Mouse (Mus musculus): ENCODE measurements around the gene Itfg2.
A peak's percentile ranks its signal among the peaks of the same experiment; 100 is the strongest.

Gene Itfg2

GRCm38 (mm10) chr6:128424269-128425019 lies at the start of gene Itfg2:
Gene Itfg2 (minus strand): TSS chr6:128424931.
- DNase-seq (ENCODE audit: inconsistent ontology term), result peak; percentile 96

- DNase-seq (ENCODE audit: inconsistent ontology term), result no peak
These were observed 49.4 kb upstream of the Itfg2 start for GRCm38 (mm10) chr6:128474112-128474511.

- peak; percentile 52 for DNase-seq (ENCODE audit: inconsistent ontology term)
These were observed 44.7 kb upstream of the Itfg2 start for GRCm38 (mm10) chr6:128469451-128469850.

DNA sequence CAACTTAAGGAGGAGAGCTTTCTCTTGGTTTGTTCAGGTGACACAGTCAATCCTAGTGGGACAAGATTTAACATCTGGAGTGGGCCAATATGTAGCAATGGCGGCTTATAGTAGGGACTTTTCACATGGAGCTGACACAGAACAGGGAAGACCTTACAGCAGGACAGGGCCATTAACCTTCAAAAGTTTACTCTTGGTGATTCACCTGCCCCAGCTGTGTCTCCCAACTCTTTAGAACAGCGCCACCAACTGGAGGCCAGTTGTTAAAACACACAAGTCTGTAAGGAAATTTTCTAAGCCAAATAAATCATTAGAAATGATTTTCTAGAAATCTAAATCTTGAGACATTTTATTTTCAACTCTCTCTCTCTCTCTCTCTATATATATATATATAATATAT lies 42.6 kb upstream of the Itfg2 start:
- no peak for DNase-seq (ENCODE audit: inconsistent ontology term)

DNA sequence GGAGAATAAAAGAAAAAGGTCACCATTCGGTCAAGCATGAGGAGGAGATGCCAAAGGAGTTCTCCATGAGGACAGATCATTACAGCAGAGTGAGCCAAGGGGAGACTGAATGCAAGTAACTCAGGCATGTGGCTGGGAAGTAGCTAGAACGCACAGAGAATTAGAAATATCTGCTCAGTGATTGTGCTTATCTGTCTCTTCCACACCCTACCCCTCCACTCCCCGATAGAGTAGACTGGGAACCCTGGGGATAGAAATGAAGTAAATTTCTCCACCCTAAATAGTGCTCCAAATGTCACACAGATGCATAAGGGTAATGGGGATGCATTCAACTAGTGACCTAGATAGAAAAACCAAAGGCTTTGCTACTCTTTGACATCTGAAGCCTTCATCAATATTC lies 41.8 kb upstream of the Itfg2 start:
- no peak for DNase-seq (ENCODE audit: inconsistent ontology term)

DNA sequence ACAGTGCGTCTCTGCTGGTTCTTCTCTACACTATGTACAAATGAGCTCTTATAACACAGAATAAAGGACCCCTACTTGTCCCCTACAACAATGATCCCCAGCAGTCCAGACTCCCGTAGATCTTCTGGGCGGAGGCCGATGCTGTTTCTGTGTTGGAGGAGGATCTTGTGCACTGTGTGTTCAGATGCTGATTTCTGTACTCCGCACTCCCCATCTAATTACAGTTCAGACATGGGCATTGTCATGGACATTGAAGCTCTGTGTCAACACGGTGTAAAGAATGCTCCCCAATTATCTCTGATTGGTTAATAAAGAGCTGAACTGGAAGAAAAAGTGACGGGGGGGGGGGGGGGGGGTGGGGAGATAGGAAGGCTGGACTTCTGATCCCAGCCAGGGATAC lies 41.3 kb upstream of the Itfg2 start:
- peak; percentile 7 for DNase-seq (ENCODE audit: inconsistent ontology term)

- no peak for DNase-seq (ENCODE audit: inconsistent ontology term)
These were observed 40.3 kb upstream of the Itfg2 start for GRCm38 (mm10) chr6:128464996-128465395.

DNA sequence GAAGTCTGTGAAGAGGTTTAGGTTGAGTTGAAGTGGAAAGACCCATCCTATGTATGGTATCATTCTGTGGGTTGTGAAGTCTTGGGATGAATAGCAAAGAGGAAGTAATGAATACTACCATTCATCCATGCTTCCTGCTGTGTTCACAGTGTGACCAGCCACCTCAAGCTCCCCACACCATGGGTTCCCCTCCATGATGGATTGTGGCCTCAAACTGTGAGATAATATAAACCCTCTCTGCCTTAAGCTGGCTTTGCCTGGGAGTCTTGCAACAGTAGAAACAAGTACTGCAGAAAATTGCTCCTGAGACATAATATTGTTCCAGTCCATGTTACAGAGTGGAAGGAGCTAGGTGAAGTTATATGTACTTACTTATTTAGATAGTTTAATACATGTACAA lies 36.9 kb upstream of the Itfg2 start:
- no peak for DNase-seq (ENCODE audit: inconsistent ontology term)

DNA sequence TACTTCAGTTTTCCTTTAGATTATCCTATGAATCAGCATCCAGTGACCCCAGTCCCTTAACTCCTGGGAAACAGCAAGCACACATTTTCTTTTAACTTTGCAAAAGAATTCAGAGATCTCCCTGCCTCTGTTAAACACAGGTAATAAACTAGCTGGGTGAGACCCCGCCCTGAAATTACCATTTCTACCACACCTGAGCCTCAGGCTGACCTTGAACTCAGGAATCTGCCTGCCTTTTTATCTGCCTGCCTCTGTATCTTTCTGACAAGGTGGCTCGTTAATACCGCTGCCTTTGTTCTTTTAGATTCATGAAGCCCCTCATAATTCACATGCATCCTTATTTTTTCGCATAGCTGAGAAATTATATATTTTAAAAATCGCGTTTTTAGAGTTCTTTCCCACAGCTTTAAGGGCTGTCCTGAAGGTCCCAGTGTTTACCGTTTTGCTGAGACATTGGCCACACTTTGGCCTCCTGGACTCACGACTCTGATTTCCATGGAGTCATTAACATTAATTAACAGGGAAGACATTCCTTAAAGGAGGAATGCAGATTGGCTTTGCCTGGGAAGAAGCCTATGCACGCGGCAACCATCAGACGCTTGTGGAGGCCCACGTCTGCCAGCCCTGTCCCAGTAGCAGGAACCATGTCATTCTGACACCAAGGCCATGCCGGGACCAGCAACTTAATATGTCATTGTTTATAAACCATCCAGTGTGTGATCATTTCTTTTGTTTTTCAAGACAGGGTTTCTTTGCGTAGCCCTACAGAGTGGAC lies 36.2 kb upstream of the Itfg2 start:
- no peak for DNase-seq (ENCODE audit: inconsistent ontology term)

- DNase-seq (ENCODE audit: inconsistent ontology term), result no peak
These were observed 35.6 kb upstream of the Itfg2 start for GRCm38 (mm10) chr6:128460321-128460720.

GRCm38 (mm10) chr6:128457186-128457585 lies 32.5 kb upstream of the Itfg2 start:
- DNase-seq (ENCODE audit: inconsistent ontology term), result no peak

- no peak for DNase-seq (ENCODE audit: inconsistent ontology term)
These were observed 31.3 kb upstream of the Itfg2 start for GRCm38 (mm10) chr6:128455835-128456605.

DNA sequence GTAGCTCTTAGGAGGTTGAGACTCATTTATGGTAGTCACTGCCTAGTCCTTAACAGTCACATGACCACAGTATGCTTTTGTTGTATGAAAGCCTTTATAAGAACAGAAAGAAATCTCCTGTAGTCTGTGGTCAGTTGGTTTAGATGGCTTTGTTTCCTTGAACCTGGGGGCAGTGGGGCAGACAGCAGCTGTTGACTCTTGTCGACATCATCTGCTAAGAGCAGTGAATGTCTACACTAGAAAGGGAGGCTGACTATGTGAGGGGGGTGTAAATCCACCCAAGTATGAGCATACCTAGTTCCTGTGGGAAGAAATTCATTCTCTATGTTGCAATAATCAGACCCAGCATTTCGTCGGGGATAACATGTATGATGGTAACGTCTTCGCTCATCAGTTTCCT lies 22.3 kb upstream of the Itfg2 start:
- DNase-seq (ENCODE audit: inconsistent ontology term), result no peak

DNA sequence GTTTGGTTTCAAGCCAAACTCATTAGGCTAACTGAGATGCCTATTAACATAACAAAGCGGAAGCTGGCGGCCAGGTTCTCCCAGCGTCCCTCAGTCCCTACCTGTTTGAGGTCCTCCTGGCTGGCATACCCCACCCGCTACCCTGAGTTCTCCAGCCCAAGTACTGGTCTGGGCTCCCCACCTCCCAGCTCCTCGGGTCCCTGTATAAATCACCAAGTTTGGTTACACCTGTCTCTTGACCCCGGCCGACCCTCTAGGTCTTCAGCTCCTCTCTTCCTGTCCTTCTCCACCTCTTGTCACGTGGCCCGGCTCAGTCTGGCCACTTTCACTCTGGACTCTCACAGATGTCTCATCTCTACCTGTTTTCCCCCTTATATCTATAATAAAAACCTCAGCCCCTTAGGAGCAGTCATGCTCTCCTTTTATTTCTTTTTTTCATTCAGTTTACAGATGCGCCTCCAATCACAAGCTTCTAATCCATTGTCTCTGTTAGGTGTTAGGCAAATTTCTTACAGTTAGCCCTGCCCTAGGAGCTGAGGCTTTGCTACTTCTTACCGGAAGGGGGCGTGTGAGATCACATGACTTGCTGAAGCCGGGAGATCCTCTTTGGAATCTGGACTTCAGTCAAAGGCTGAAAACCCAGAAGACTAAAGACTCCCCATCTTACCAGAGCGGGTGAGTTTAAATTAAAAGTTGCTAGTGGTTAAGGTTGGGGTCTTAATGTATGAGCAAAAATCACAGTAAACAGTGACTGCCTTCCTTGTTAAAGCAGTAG lies 21.2 kb upstream of the Itfg2 start:
- DNase-seq (ENCODE audit: inconsistent ontology term), result peak; percentile 37

DNA sequence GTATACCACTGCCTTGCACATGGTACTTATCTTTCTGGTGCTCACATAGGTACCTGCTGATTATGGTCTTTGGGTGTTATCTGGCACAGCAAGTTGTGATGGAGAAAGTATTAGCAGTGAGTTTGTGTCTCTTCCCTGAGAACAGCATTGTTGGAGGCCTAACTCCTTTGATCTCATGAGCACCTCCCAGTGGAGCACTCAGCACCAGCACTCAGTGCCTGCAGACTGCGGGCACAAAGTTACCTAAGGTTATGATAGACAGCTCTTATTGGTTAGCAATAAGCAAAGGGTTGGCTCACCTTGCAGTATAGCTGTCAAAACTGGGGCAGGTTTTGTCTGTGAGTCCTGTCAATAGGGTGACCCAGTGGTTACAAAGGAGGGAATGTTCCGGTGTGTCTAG lies 15.5 kb upstream of the Itfg2 start:
- DNase-seq (ENCODE audit: inconsistent ontology term), result no peak

- DNase-seq (ENCODE audit: inconsistent ontology term), result no peak
These were observed 14.2 kb upstream of the Itfg2 start for GRCm38 (mm10) chr6:128438871-128439341.

- peak; percentile 97 for DNase-seq (ENCODE audit: inconsistent ontology term)
These were observed 13.7 kb upstream of the Itfg2 start, which contains the start of gene Fkbp4 for GRCm38 (mm10) chr6:128438317-128438870. Gene Fkbp4 (minus strand): TSS chr6:128438677.

GRCm38 (mm10) chr6:128437731-128438316 lies 13.1 kb upstream of the Itfg2 start:
- peak; percentile 65 for DNase-seq (ENCODE audit: inconsistent ontology term)

DNA sequence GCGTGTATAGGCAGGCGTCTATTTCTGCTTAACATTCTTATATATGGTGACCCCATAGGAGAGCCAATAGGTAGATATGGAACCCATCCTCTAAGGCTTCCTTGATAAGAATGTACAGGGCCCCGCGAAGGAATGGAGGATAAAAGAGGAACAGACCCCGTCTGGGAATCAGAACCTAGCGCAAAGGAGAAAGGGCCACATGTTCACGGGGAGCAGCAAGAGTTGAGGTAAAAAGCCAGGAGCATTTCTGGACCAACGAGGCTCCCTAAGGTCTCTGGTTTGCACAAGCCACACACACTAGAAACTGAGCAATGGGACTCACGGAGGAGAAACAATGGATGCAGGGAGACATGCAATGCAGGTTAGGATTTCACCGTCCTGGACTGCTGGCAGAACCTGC lies 12.6 kb upstream of the Itfg2 start:
- DNase-seq (ENCODE audit: inconsistent ontology term), result no peak

- DNase-seq (ENCODE audit: inconsistent ontology term), result no peak
These were observed 11.8 kb upstream of the Itfg2 start for GRCm38 (mm10) chr6:128436356-128437005.
